Mouse (Mus musculus) kidney, embryonic 16.5 days (tissue): ENCODE results near the gene Gm21775. TPM values are rescaled to one million over a fixed set of nuclear protein-coding genes. Genes with fewer than 3 reads are reported as not detected.
"Not testable (repeated sequence)": the region's sequence is repeated elsewhere in the genome, so short reads cannot be mapped to it uniquely, and the experiment has no call there.

Experiments used
- ATAC-seq: fragments of 200-750 bp; cut with Nextera tagmentation; 2 replicates; pipeline ENCODE4 v1.8.0; 2017; ENCODE audit warnings: moderate TSS enrichment; ENCODE audit not compliant: low FRiP score, low TSS enrichment
- H3K27ac ChIP-seq: fragments of 300-500 bp; sonication (generic); 2 replicates; pipeline ENCODE4 v1.5.1; 2014; ENCODE audit warnings: low read length
- H3K27me3 ChIP-seq: fragments of 300-500 bp; sonication (generic); 2 replicates; pipeline ENCODE4 v1.6.1; 2014; ENCODE audit warnings: low read length, control low read depth, mixed read lengths; ENCODE audit not compliant: insufficient read depth
- H3K36me3 ChIP-seq: fragments of 300-500 bp; sonication (generic); 2 replicates; pipeline ENCODE4 v1.6.1; 2014; ENCODE audit warnings: low read length, control low read depth, mixed read lengths; ENCODE audit not compliant: insufficient read depth
- H3K4me1 ChIP-seq: fragments of 300-500 bp; sonication (generic); 2 replicates; pipeline ENCODE4 v1.6.1; 2014; ENCODE audit warnings: low read length, control low read depth, mixed read lengths; ENCODE audit not compliant: insufficient read depth
- H3K4me2 ChIP-seq: fragments of 300-500 bp; sonication (generic); replicated peaks from 2 replicates; pipeline ENCODE4 v1.6.1; 2014; ENCODE audit warnings: low read depth, low read length
- H3K4me3 ChIP-seq: fragments of 300-500 bp; sonication (generic); 2 replicates; pipeline ENCODE4 v1.5.1; 2014; ENCODE audit warnings: mild to moderate bottlenecking, low read length
- H3K9ac ChIP-seq: fragments of 300-500 bp; sonication (generic); replicated peaks from 2 replicates; pipeline ENCODE4 v1.6.1; 2014; ENCODE audit warnings: low read length
- H3K9me3 ChIP-seq: fragments of 300-500 bp; sonication (generic); 2 replicates; pipeline ENCODE4 v1.6.1; 2016; ENCODE audit warnings: low read length, control low read depth
- WGBS: fragments of 180-500 bp; shearing (Covaris S2); extraction: QIAGEN DNeasy Blood & Tissue Kit; methylation state at CpG from one replicate; pipeline ENCODE4 v1.1.7; 2014; 5-methylcytosine and 5-hydroxymethylcytosine counted together
- polyA plus RNA-seq: library from polyadenylated mRNA; unstranded; fragments of >200 nt; fragmentation: Nextera tagmentation; extraction: Ambion mirVana; gene quantifications from 2 replicates; pipeline ENCODE4 v1.2.1, GENCODE M21; 2015

Gene Gm21775
- polyA plus RNA-seq: not detected in 2 replicates

DNA sequence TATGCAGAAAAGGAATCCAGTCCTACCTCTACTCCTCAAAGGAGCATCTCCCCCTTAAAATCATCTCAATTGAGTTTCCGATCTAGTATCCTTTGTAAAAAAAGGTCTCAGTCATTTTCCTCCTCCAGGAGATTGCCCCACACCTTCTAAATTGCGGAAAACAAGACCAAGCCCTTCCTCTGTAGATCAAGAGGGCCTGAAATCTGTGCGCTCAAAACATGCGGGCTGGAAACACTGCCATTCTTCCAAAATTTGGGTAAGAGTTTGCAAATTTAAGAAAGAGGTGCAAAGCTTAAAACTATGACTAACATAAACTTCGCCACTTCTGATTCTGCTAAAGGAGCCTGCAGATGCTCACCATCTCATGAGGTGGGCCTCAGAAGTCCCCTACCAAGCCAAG is at the start of gene Gm21775:
TSS of gene Gm21775 (plus strand) at position 301 of the 400 bp plus-strand sequence.
- ATAC-seq, H3K9ac ChIP-seq, H3K4me2 ChIP-seq, H3K4me3 ChIP-seq, H3K27me3 ChIP-seq, H3K9me3 ChIP-seq, H3K4me1 ChIP-seq, H3K27ac ChIP-seq, H3K36me3 ChIP-seq: not testable (repeated sequence)
- no CpG with 5 or more reads among the region's 5 CpGs for WGBS

DNA sequence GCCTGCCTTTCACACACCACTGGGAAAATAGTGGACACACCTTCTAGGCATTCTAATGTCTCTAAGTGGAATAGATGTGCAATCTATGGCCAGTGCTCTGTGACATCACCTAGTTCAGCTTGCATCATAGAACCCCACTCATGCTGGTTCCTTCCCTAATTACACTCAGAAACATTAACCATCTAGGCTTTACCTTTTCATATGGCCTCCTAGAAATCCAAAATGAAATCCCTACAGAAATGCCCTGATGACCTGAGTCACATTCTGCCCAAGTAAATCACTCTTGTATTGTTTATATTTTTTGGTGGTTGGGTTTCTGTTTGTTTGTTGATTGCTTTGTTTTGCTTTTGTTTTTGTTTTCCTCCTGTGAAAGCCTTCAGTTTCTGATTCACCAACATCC is 17.3 kb upstream of the Gm21775 start, which contains the start of gene Gm20737:
TSS of gene Gm20737 (minus strand) at position 101 of the 400 bp plus-strand sequence.
- H3K4me2 ChIP-seq, H3K9ac ChIP-seq, H3K27me3 ChIP-seq, H3K9me3 ChIP-seq, H3K36me3 ChIP-seq, H3K4me1 ChIP-seq, H3K4me3 ChIP-seq, H3K27ac ChIP-seq, ATAC-seq: not testable (repeated sequence)

Other genes starting within 250 kb of the Gm21775 start
- gene Gm20834, start 228.9 kb upstream of the Gm21775 start, polyA plus RNA-seq: not detected in 2 replicates
- not detected in 2 replicates for gene Gm28510, start 140.7 kb upstream of the Gm21775 start, polyA plus RNA-seq
- gene Gm20737, start 17.4 kb upstream of the Gm21775 start, polyA plus RNA-seq: not detected in 2 replicates
- not detected in 2 replicates for gene Gm21900, start 62.9 kb downstream of the Gm21775 start, polyA plus RNA-seq
- gene Gm20777, start 199.0 kb downstream of the Gm21775 start, polyA plus RNA-seq: not detected in 2 replicates